9 mouse cellular contexts compared by ENCODE assay signal in the genomic region with DNA sequence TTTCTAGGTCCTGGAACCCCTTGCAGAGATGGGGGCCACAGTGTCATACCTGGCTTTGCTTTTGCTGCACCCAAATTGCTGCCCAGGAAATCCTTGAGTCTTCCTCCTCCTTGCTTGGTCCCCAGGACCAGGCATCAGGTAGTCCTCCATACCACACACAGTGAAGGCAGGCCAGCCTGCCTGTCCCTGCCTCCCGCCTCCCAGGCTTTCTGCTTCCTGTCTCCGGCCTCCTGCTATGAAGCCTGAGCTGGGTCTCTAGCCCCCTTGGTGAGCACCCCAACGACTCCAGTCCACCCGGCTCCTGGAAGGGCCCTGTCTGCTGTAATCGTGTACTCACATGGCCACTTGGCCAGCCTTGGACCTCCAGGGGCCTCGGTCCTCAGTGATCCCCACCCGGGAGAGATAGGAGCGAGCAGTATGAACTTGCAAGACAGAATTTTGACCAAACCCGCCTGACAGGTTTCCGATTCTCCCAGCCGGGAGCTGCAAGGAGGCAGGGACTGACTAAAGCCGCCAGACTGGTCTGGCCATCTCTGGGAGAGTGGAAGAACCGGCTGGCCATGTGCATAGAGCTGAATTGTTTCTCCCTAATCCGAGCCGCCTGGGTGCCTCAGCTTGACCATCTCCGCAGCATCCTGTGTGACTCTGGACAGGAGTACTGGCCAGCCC. TPM values are rescaled to one million over a fixed set of nuclear protein-coding genes. Genes with fewer than 3 reads are reported as not detected.
DNase-seq lines count a peak whose midpoint lies in the region; ATAC-seq and TF ChIP-seq lines count a peak whose summit lies in the region.
"Had no signal": no experiment of that assay in that cellular context is flagged by ENCODE, and none has a peak within 500 bp of the region (broad histone marks: within the 10 kb centered on the region; RNA-seq: fewer than 3 reads in every experiment).

A gene (minus strand): TSS at position 440 of the 669 bp plus-strand sequence.

- intact Hi-C loops in gastrocnemius, adult 2 months (cut with DNase I), result no loop called here

- peaks cover 12% of the 10 kb centered on the region; the same call in 1 of the 2 replicates for H3K27me3 ChIP-seq in midbrain, embryonic 10.5 days (ENCODE audit: low read depth, poor library complexity, severe bottlenecking)
- 0 out of 2 replicates have a peak, but pooled peaks cover 6% of the 10 kb centered on the region for H3K27me3 ChIP-seq in midbrain, embryonic 13.5 days
- no peaks in the 10 kb centered on the region for H3K27me3 ChIP-seq in lung, embryonic 16.5 days (ENCODE audit: control insufficient read depth, insufficient read depth, low read depth, low read length)

- H3K9me3 ChIP-seq in midbrain, embryonic 10.5 days (replicated peaks), result no peaks in the 10 kb centered on the region
- H3K9me3 ChIP-seq in midbrain, embryonic 13.5 days, result no peaks in the 10 kb centered on the region
- no peaks in the 10 kb centered on the region for H3K9me3 ChIP-seq in lung, embryonic 16.5 days (ENCODE audit: control insufficient read depth, low read length)
- H3K9me3 ChIP-seq: hindbrain, embryonic 13.5 days had no signal

- no peak within 1 kb of the TSS for H3K4me2 ChIP-seq in midbrain, embryonic 13.5 days (replicated peaks)
- H3K4me2 ChIP-seq in lung, embryonic 16.5 days (ENCODE audit: low read depth, low read length), result peak within 1 kb of the TSS; percentile 48
- H3K4me2 ChIP-seq: hindbrain, embryonic 13.5 days had no signal

- no peak for TF ChIP-seq CTCF in gastrocnemius, adult 2 months (IDR thresholded peaks at IDR 0.05)

- H3K27ac ChIP-seq in midbrain, embryonic 10.5 days (replicated peaks), result 0 out of 2 replicates have a peak within 1 kb of the TSS, but pooled peaks have one; percentile 30
- no peak within 1 kb of the TSS for H3K27ac ChIP-seq in midbrain, embryonic 13.5 days
- H3K27ac ChIP-seq in lung, embryonic 16.5 days (ENCODE audit: low read length), result peak within 1 kb of the TSS; percentile 95
- H3K27ac ChIP-seq in gastrocnemius, adult 2 months, result no peak within 1 kb of the TSS
- H3K27ac ChIP-seq: hindbrain, embryonic 13.5 days had no signal

- 38% methylated on average over 16 of the region's 16 CpGs for WGBS in midbrain, embryonic 10.5 days
- 39% methylated on average over 16 of the region's 16 CpGs for WGBS in midbrain, embryonic 13.5 days
- WGBS in lung, embryonic 16.5 days, result 37% methylated on average over 16 of the region's 16 CpGs

- 0 out of 2 replicates have a peak, but pooled peaks cover 3% of the 10 kb centered on the region for H3K4me1 ChIP-seq in midbrain, embryonic 10.5 days
- H3K4me1 ChIP-seq in midbrain, embryonic 13.5 days (replicated peaks), result no peaks in the 10 kb centered on the region
- H3K4me1 ChIP-seq in lung, embryonic 16.5 days (replicated peaks; ENCODE audit: control insufficient read depth, insufficient read depth, low read length), result peaks cover 33% of the 10 kb centered on the region
- H3K4me1 ChIP-seq: hindbrain, embryonic 13.5 days had no signal

- no peak within 1 kb of the TSS for H3K4me3 ChIP-seq in midbrain, embryonic 10.5 days
- H3K4me3 ChIP-seq in midbrain, embryonic 13.5 days (replicated peaks), result no peak within 1 kb of the TSS
- peak within 1 kb of the TSS; percentile 32 for H3K4me3 ChIP-seq in lung, embryonic 16.5 days (ENCODE audit: low read length)
- no peak within 1 kb of the TSS for H3K4me3 ChIP-seq in gastrocnemius, adult 2 months
- H3K4me3 ChIP-seq: hindbrain, embryonic 13.5 days had no signal

- ATAC-seq in midbrain, embryonic 13.5 days, result no peak
- peak; percentile 80 for ATAC-seq in lung, embryonic 16.5 days (ENCODE audit: low read depth)
- no peak for ATAC-seq in megakaryocyte-erythroid progenitor cell, adult 5-6 weeks (replicated peaks; ENCODE audit: low FRiP score, low TSS enrichment, poor library complexity, severe bottlenecking)

- no peak within 1 kb of the TSS for H3K9ac ChIP-seq in midbrain, embryonic 13.5 days (replicated peaks)
- peak within 1 kb of the TSS; percentile 49 for H3K9ac ChIP-seq in lung, embryonic 16.5 days (ENCODE audit: low read length)
- H3K9ac ChIP-seq: hindbrain, embryonic 13.5 days had no signal

- no peaks in the 10 kb centered on the region for H3K36me3 ChIP-seq in midbrain, embryonic 10.5 days
- no peaks in the 10 kb centered on the region for H3K36me3 ChIP-seq in midbrain, embryonic 13.5 days
- no peaks in the 10 kb centered on the region for H3K36me3 ChIP-seq in lung, embryonic 16.5 days (ENCODE audit: control insufficient read depth, insufficient read depth, low read length)
- H3K36me3 ChIP-seq: hindbrain, embryonic 13.5 days had no signal

- no peak for DNase-seq in midbrain, embryonic 10.5 days (ENCODE audit: low spot score)
- peak; percentile 67 for DNase-seq in kidney, adult 9 months
- peak; percentile 67 to 79 for DNase-seq in urinary bladder, postnatal 4 days (ENCODE audit: low spot score in 2 of 2)
- no peak for DNase-seq in layer of hippocampus, adult 9-10 months (ENCODE audit: low spot score)
- DNase-seq in gastrocnemius, adult 2 months, result no peak

RNA-seq across cellular contexts. Expression of the gene that starts here (rescaled TPM):
- 0.11 TPM in 1 of 2 replicates, not detected in the other for polyA plus RNA-seq in midbrain, embryonic 10.5 days (2016; fragmentation: Nextera tagmentation; extraction: Ambion mirVana)
- polyA plus RNA-seq in midbrain, embryonic 13.5 days (2015; fragmentation: Nextera tagmentation; extraction: Ambion mirVana), result not detected in 2 replicates
- polyA plus RNA-seq in lung, embryonic 16.5 days (2015; fragmentation: Nextera tagmentation; extraction: Ambion mirVana), result 2.7 and 2.8 TPM in 2 replicates
- not detected in 2 replicates for total RNA-seq in megakaryocyte-erythroid progenitor cell, adult 5-6 weeks (2014; fragmentation: Nextera tagmentation)
- not detected in 2 replicates for total RNA-seq in megakaryocyte-erythroid progenitor cell, adult 5-6 weeks (2017)
- total RNA-seq in gastrocnemius, adult 2 months (2021), result not detected
- polyA plus RNA-seq: hindbrain, embryonic 13.5 days had no signal

Comparison
In these comparisons a context has a peak if more than half of its experiments do, and no peak if none do; other contexts are left out.
1. H3K27ac ChIP-seq: peak in midbrain, embryonic 10.5 days (single experiment) and lung, embryonic 16.5 days (single experiment); none in midbrain, embryonic 13.5 days (single experiment) and gastrocnemius, adult 2 months (single experiment).
2. DNase-seq: peak in kidney, adult 9 months (single experiment) and urinary bladder, postnatal 4 days (2 of 2); none in midbrain, embryonic 10.5 days (single experiment), layer of hippocampus, adult 9-10 months (single experiment) and gastrocnemius, adult 2 months (single experiment).